Mouse (Mus musculus): ENCODE data around the gene Mre11a.
A peak's percentile ranks its signal among the peaks of the same experiment; 100 is the strongest.

The Mre11a gene

GRCm38 (mm10) chr9:14784039-14785002 is at the start of gene Mre11a, which contains the start of gene Ankrd49:
Mre11a (plus strand) TSS chr9:14784654.
Ankrd49 (minus strand) TSS chr9:14784856.
- peak; percentile 100 for DNase-seq (ENCODE audit: low spot score)

- no peak for DNase-seq (ENCODE audit: low spot score)
Observed at GRCm38 (mm10) chr9:14739498-14740150, 44.8 kb upstream of the Mre11a start.

- DNase-seq (ENCODE audit: low spot score), result no peak
Observed at GRCm38 (mm10) chr9:14740151-14740924, 44.1 kb upstream of the Mre11a start, which contains the start of gene Piwil4. Piwil4 (minus strand) TSS chr9:14740733.

- DNase-seq (ENCODE audit: low spot score), result no peak
Observed at GRCm38 (mm10) chr9:14750901-14751502, 33.5 kb upstream of the Mre11a start.

GRCm38 (mm10) chr9:14751503-14752000 is 32.9 kb upstream of the Mre11a start:
- DNase-seq (ENCODE audit: low spot score), result peak; percentile 34

- DNase-seq (ENCODE audit: low spot score), result peak; percentile 66
Observed at GRCm38 (mm10) chr9:14752001-14752522, 32.4 kb upstream of the Mre11a start, which contains the start of gene Fut4. Fut4 (minus strand) TSS chr9:14752393.

GRCm38 (mm10) chr9:14753947-14754346 is 30.5 kb upstream of the Mre11a start:
- no peak for DNase-seq (ENCODE audit: low spot score)

- DNase-seq (ENCODE audit: low spot score), result no peak
Observed at GRCm38 (mm10) chr9:14754469-14754868, 30.0 kb upstream of the Mre11a start.

- DNase-seq (ENCODE audit: low spot score), result no peak
Observed at GRCm38 (mm10) chr9:14758590-14758989, 25.9 kb upstream of the Mre11a start.

- no peak for DNase-seq (ENCODE audit: low spot score)
Observed at GRCm38 (mm10) chr9:14759261-14759660, 25.2 kb upstream of the Mre11a start.

- DNase-seq (ENCODE audit: low spot score), result peak; percentile 76
Observed at GRCm38 (mm10) chr9:14764765-14765164, 19.7 kb upstream of the Mre11a start.

GRCm38 (mm10) chr9:14769811-14770210 is 14.6 kb upstream of the Mre11a start:
- DNase-seq (ENCODE audit: low spot score), result no peak

- DNase-seq (ENCODE audit: low spot score), result peak; percentile 53
Observed at GRCm38 (mm10) chr9:14770803-14771471, 13.5 kb upstream of the Mre11a start, which contains the start of gene 1700012B09Rik. 1700012B09Rik (minus strand) TSS chr9:14771030.

GRCm38 (mm10) chr9:14772074-14772473 is 12.4 kb upstream of the Mre11a start:
- DNase-seq (ENCODE audit: low spot score), result no peak

GRCm38 (mm10) chr9:14773813-14774212 is 10.6 kb upstream of the Mre11a start:
- no peak for DNase-seq (ENCODE audit: low spot score)

- no peak for DNase-seq (ENCODE audit: low spot score)
Observed at GRCm38 (mm10) chr9:14778341-14778740, 6.1 kb upstream of the Mre11a start.

GRCm38 (mm10) chr9:14787356-14787755 is 2.9 kb downstream of the Mre11a start:
- DNase-seq (ENCODE audit: low spot score), result no peak

- no peak for DNase-seq (ENCODE audit: low spot score)
Observed at GRCm38 (mm10) chr9:14805714-14806113, 21.3 kb downstream of the Mre11a start.

GRCm38 (mm10) chr9:14806786-14807185 is 22.3 kb downstream of the Mre11a start:
- no peak for DNase-seq (ENCODE audit: low spot score)

GRCm38 (mm10) chr9:14810111-14810510 is 25.7 kb downstream of the Mre11a start:
- no peak for DNase-seq (ENCODE audit: low spot score)

Data from embryo, embryonic 10 days (tissue).